ENCODE assay signal across 8 mouse cellular contexts in the genomic region with DNA sequence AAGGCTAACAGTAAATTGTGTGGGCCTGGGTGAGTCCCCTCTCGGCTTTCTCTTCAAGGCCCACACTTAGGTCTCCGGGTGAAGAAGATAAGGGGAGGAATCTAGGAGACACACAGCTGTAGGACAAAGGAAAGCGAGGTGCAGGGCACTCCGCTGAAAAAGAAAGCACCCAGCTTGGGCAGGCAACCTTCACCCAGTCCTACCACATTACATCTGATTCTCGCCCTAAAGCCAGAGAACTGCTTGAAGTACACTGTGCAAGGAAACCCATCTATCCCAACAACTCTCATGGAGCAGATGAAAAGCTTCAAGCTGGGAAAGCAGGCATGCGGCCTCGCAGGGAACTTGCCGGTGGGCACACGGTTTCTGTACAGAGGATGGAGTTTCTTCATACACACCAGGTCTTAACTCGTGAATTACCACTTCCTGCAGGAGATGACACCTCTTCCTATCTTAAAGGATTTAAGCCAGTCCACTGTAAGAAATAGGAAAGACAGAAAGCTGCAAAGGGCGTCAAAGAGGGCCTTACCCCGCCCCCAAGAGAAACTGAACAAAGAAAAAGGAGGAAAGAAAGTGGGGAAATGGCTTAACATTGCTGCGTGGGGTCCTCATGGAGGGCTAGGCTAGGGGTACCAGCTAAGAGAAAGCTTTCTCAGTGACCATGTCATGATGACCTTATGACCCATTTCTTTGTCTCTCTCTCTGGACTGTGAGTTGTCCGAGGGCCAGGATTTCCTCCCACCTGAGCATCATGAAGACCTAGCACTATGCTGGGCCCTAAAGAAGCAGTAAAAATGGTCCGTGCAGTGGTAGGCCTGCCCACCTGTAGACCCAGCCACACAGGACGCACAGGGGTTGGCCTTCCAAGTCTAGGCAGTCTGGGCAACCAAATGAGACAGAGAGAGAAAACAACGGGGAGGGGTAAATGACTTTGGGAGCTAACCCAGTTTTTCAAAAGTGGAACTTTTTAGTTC. TPM values are rescaled to one million over a fixed set of nuclear protein-coding genes. Genes with fewer than 3 reads are reported as not detected.
DNase-seq lines count a peak whose midpoint lies in the region; ATAC-seq and TF ChIP-seq lines count a peak whose summit lies in the region.

No protein-coding gene starts in this region.

- peak overlapping the region; percentile 70 for H3K9ac ChIP-seq in heart, embryonic 15.5 days
- H3K9ac ChIP-seq in limb, embryonic 12.5 days (replicated peaks) = peak overlapping the region; percentile 93

- H3K27ac ChIP-seq in layer of hippocampus, adult 2 months = peak overlapping the region; percentile 100
- peak overlapping the region; percentile 100 for H3K27ac ChIP-seq in heart, embryonic 15.5 days
- peak overlapping the region; percentile 99 for H3K27ac ChIP-seq in limb, embryonic 12.5 days
- peak overlapping the region; percentile 56 for H3K27ac ChIP-seq in olfactory bulb, adult 2 months (ENCODE audit: insufficient read depth, low read depth, low read length)

- DNase-seq in layer of hippocampus, adult 2 months (ENCODE audit: low spot score in 2 of 2) = no peak
- DNase-seq in layer of hippocampus, adult 9-11 months = no peak
- DNase-seq in brain, embryonic 14.5 days (ENCODE audit: low read depth) = peak; percentile 61
- DNase-seq in spleen, postnatal 4 days (ENCODE audit: low spot score in 2 of 2) = no peak

- ATAC-seq in heart, embryonic 15.5 days (replicated peaks; ENCODE audit: insufficient number of reproducible peaks, insufficient read depth, low FRiP score, low read depth) = no peak
- ATAC-seq in limb, embryonic 12.5 days (ENCODE audit: insufficient number of reproducible peaks, insufficient read depth, low FRiP score, low TSS enrichment, low read depth) = no peak
- ATAC-seq in frontal cortex, adult (ENCODE audit: low TSS enrichment) = no peak

- no peaks in the 10 kb centered on the region for H3K9me3 ChIP-seq in heart, embryonic 15.5 days (replicated peaks)
- no peaks in the 10 kb centered on the region for H3K9me3 ChIP-seq in limb, embryonic 12.5 days

- peak overlapping the region; percentile 100 for H3K4me3 ChIP-seq in layer of hippocampus, adult 2 months
- peak overlapping the region; percentile 94 for H3K4me3 ChIP-seq in heart, embryonic 15.5 days
- H3K4me3 ChIP-seq in limb, embryonic 12.5 days (replicated peaks) = peak overlapping the region; percentile 77
- H3K4me3 ChIP-seq in olfactory bulb, adult 2 months (ENCODE audit: insufficient read depth, low read depth, low read length) = peak overlapping the region; percentile 59

- TF ChIP-seq POLR2A in brain, embryonic 14.5 days (IDR thresholded peaks at IDR 0.05; ENCODE audit: borderline replicate concordance, extremely low read depth, insufficient read depth, insufficient read length, poor library complexity, severe bottlenecking) = no peak
- TF ChIP-seq POLR2A in olfactory bulb, adult 2 months (IDR thresholded peaks at IDR 0.05; ENCODE audit: insufficient read depth, low read depth, low read length) = no peak

- 45% methylated on average over 17 of the region's 17 CpGs for WGBS in heart, embryonic 15.5 days
- WGBS in limb, embryonic 12.5 days = 53% methylated on average over 17 of the region's 17 CpGs
- 54% methylated on average over 17 of the region's 17 CpGs for WGBS in olfactory bulb, adult 2 months

- H3K4me2 ChIP-seq in heart, embryonic 15.5 days = peak overlapping the region; percentile 75
- H3K4me2 ChIP-seq in limb, embryonic 12.5 days = peak overlapping the region; percentile 94

- no peaks in the 10 kb centered on the region for H3K36me3 ChIP-seq in heart, embryonic 15.5 days
- no peaks in the 10 kb centered on the region for H3K36me3 ChIP-seq in limb, embryonic 12.5 days

- no peak for TF ChIP-seq CTCF in layer of hippocampus, adult 2 months (conservative IDR thresholded peaks at IDR 0.05)
- no peak for TF ChIP-seq CTCF in brain, embryonic 14.5 days (IDR thresholded peaks at IDR 0.05; ENCODE audit: borderline replicate concordance, extremely low read depth, insufficient read depth, insufficient read length)
- TF ChIP-seq CTCF in olfactory bulb, adult 2 months (IDR thresholded peaks at IDR 0.05; ENCODE audit: insufficient read depth, low read depth, low read length) = no peak

- H3K4me1 ChIP-seq in heart, embryonic 15.5 days (replicated peaks) = peaks cover 32% of the 10 kb centered on the region
- peaks cover 36% of the 10 kb centered on the region for H3K4me1 ChIP-seq in limb, embryonic 12.5 days (replicated peaks)
- peaks cover 14% of the 10 kb centered on the region for H3K4me1 ChIP-seq in olfactory bulb, adult 2 months (ENCODE audit: control insufficient read depth, insufficient read depth, low read length)

- H3K27me3 ChIP-seq in heart, embryonic 15.5 days = no peaks in the 10 kb centered on the region
- no peaks in the 10 kb centered on the region for H3K27me3 ChIP-seq in limb, embryonic 12.5 days

RNA-seq across cellular contexts. Expression of gene Rhob, which starts 1.1 kb away (rescaled TPM):
- 100 to 1,000 TPM; 359 to 361 TPM for total RNA-seq in layer of hippocampus, adult 2 months (2021)
- polyA plus RNA-seq in brain, embryonic 14.5 days (2012; rRNA removed) = 239 and 265 TPM in 2 replicates
- 35.4 and 40.6 TPM in 2 replicates for polyA plus RNA-seq in heart, embryonic 15.5 days (2015; fragmentation: Nextera tagmentation; extraction: Ambion mirVana)
- 32.4 and 35.1 TPM in 2 replicates for polyA plus RNA-seq in limb, embryonic 12.5 days (2016; fragmentation: Nextera tagmentation; extraction: Ambion mirVana)
- 196 TPM in 1 of 2 replicates, not detected in the other for polyA plus RNA-seq in olfactory bulb, adult 2 months (2012; ENCODE audit: insufficient read depth, insufficient read length, low replicate concordance, missing spikeins)
